ENCODE assay signal across 25 mouse cellular contexts in the genomic region with DNA sequence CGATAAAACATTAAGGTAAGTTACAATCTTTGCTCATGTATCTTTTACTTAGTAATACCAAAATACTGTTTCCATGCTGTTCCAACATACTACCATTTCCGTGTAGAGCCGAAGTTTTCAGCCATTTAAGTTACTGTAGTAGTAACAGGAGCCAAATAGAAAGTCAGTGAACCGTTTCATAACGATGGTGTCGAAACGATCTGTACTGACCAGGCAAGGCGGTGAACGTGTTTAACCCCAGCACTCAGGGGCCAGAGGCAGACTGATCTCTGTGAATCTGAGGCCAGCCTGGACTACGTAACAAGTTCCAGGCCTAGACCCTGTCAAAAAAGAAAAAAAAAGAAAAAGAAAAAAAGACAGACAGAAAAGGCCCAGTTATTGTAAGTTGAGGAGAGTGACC.
"Had no signal": no experiment of that assay in that cellular context is flagged by ENCODE, and none has a peak within 500 bp of the region (broad histone marks: within the 10 kb centered on the region; RNA-seq: fewer than 3 reads in every experiment).

No protein-coding gene starts in this region.

- H3K9me3 ChIP-seq: heart, embryonic 13.5 days; heart, embryonic 15.5 days; hindbrain, embryonic 13.5 days; hindbrain, embryonic 15.5 days; limb, embryonic 13.5 days; limb, embryonic 15.5 days; liver, embryonic 13.5 days; liver, embryonic 15.5 days had no signal

- H3K9ac ChIP-seq: heart, embryonic 13.5 days; heart, embryonic 15.5 days; hindbrain, embryonic 13.5 days; hindbrain, embryonic 15.5 days; limb, embryonic 13.5 days; limb, embryonic 15.5 days; liver, embryonic 13.5 days; liver, embryonic 15.5 days had no signal

- H3K4me3 ChIP-seq: gastrocnemius, adult 2 months; heart, adult 2 months; heart, embryonic 13.5 days; heart, embryonic 15.5 days; hindbrain, embryonic 13.5 days; hindbrain, embryonic 15.5 days; limb, embryonic 13.5 days; limb, embryonic 15.5 days; liver, embryonic 13.5 days; liver, embryonic 15.5 days had no signal

- H3K4me1 ChIP-seq: heart, embryonic 13.5 days; heart, embryonic 15.5 days; hindbrain, embryonic 15.5 days; limb, embryonic 13.5 days; limb, embryonic 15.5 days had no signal

- H3K27ac ChIP-seq: gastrocnemius, adult 2 months; heart, adult 2 months; heart, embryonic 13.5 days; heart, embryonic 15.5 days; hindbrain, embryonic 13.5 days; hindbrain, embryonic 15.5 days; hindbrain, postnatal 0 days; kidney, postnatal 0 days; limb, embryonic 13.5 days; limb, embryonic 15.5 days; liver, embryonic 13.5 days; liver, embryonic 15.5 days had no signal

- H3K4me2 ChIP-seq: heart, embryonic 11.5 days; heart, embryonic 13.5 days; heart, embryonic 15.5 days; hindbrain, embryonic 13.5 days; hindbrain, embryonic 15.5 days; limb, embryonic 13.5 days; limb, embryonic 15.5 days; liver, embryonic 11.5 days; liver, embryonic 13.5 days; liver, embryonic 15.5 days had no signal

- DNase-seq: gastrocnemius, adult 2 months; gastrocnemius, postnatal 10 days; gastrocnemius, postnatal 25 days; heart, adult 11 months; heart, adult 2 months; heart, postnatal 14 days; heart, postnatal 36 days; kidney, adult 18-20 months; layer of hippocampus, adult 9-11 months; layer of hippocampus, postnatal 36 days; left cerebral cortex, postnatal 4 days; liver, embryonic 13.5 days; lung, adult 18-20 months had no signal

- H3K27me3 ChIP-seq: heart, embryonic 13.5 days; heart, embryonic 15.5 days; hindbrain, embryonic 13.5 days; hindbrain, embryonic 15.5 days; limb, embryonic 13.5 days; limb, embryonic 15.5 days; liver, embryonic 13.5 days; liver, embryonic 15.5 days had no signal

- ATAC-seq: hindbrain, postnatal 0 days; intestine, embryonic 16.5 days had no signal
